Mouse (Mus musculus): ENCODE data around the gene Ptprk. TPM values are rescaled to one million over a fixed set of nuclear protein-coding genes. Genes with fewer than 3 reads are reported as not detected.

Gene Ptprk
- polyA plus RNA-seq, 1 experiment from 2014 or later, result 31.1 TPM

GRCm38 (mm10) chr10:28387563-28388222 lies 313.1 kb downstream of the Ptprk start:
- 0 out of 2 replicates have a peak, but pooled peaks cover 4% of the 10 kb centered on the region for H3K36me3 ChIP-seq (ENCODE audit: insufficient read depth, low read length)
- no peak for ATAC-seq
- no peaks in the 10 kb centered on the region for H3K9me3 ChIP-seq (ENCODE audit: low read length)
- no peaks in the 10 kb centered on the region for H3K27me3 ChIP-seq (replicated peaks; ENCODE audit: insufficient read depth, low read length)
- WGBS, result 77% methylated on average over 15 of the region's 15 CpGs
- DNase-seq (ENCODE audit: low spot score), result no peak
- TF ChIP-seq CTCF (IDR thresholded peaks at IDR 0.05) (no peak), EP300 (IDR thresholded peaks at IDR 0.05) (no peak)
- H3K27ac ChIP-seq (ENCODE audit: low read length), result no peak overlapping the region
- H3K4me1 ChIP-seq (ENCODE audit: insufficient read depth, low read depth, low read length), result no peaks in the 10 kb centered on the region
- no peak overlapping the region for H3K9ac ChIP-seq (replicated peaks; ENCODE audit: low read depth)
- H3K4me2 ChIP-seq (replicated peaks; ENCODE audit: low read depth, low read length), result no peak overlapping the region
- no peak overlapping the region for H3K4me3 ChIP-seq (ENCODE audit: low read depth, low read length)

- Histone ChIP-seq H3K9ac (replicated peaks; ENCODE audit: low read depth) (no peak overlapping the region), H3K27ac (ENCODE audit: low read length) (no peak overlapping the region), H3K9me3 (ENCODE audit: low read length) (no peaks in the 10 kb centered on the region), H3K4me3 (ENCODE audit: low read depth, low read length) (no peak overlapping the region), H3K36me3 (ENCODE audit: insufficient read depth, low read length) (no peaks in the 10 kb centered on the region), H3K4me2 (replicated peaks; ENCODE audit: low read depth, low read length) (no peak overlapping the region), H3K27me3 (replicated peaks; ENCODE audit: insufficient read depth, low read length) (no peaks in the 10 kb centered on the region), H3K4me1 (ENCODE audit: insufficient read depth, low read depth, low read length) (peaks cover 5% of the 10 kb centered on the region)
- ATAC-seq (no peak), DNase-seq (ENCODE audit: low spot score) (no peak)
- 93% methylated on average over 5 of the region's 5 CpGs for WGBS
- TF ChIP-seq EP300 (IDR thresholded peaks at IDR 0.05) (no peak), CTCF (IDR thresholded peaks at IDR 0.05) (no peak)
Measured at GRCm38 (mm10) chr10:28391168-28391567, 316.5 kb downstream of the Ptprk start.

- ATAC-seq (peak; percentile 90), DNase-seq (ENCODE audit: low spot score) (peak; percentile 84)
- H3K4me3 ChIP-seq (ENCODE audit: low read depth, low read length), result no peak overlapping the region
- H3K27me3 ChIP-seq (replicated peaks; ENCODE audit: insufficient read depth, low read length), result no peaks in the 10 kb centered on the region
- H3K9ac ChIP-seq (replicated peaks; ENCODE audit: low read depth), result no peak overlapping the region
- H3K4me2 ChIP-seq (replicated peaks; ENCODE audit: low read depth, low read length), result no peak overlapping the region
- H3K36me3 ChIP-seq (ENCODE audit: insufficient read depth, low read length), result no peaks in the 10 kb centered on the region
- H3K27ac ChIP-seq (ENCODE audit: low read length), result peak overlapping the region; percentile 73
- TF ChIP-seq EP300 (IDR thresholded peaks at IDR 0.05), result peak; percentile 94
- no peak for TF ChIP-seq CTCF (IDR thresholded peaks at IDR 0.05)
- H3K9me3 ChIP-seq (ENCODE audit: low read length), result no peaks in the 10 kb centered on the region
- 17% methylated on average over 2 of the region's 2 CpGs for WGBS
- peaks cover 9% of the 10 kb centered on the region for H3K4me1 ChIP-seq (ENCODE audit: insufficient read depth, low read depth, low read length)
Measured at GRCm38 (mm10) chr10:28395610-28396519, 321.2 kb downstream of the Ptprk start.

- DNase-seq (ENCODE audit: low spot score) (peak; percentile 44), ATAC-seq (no peak)
- no peaks in the 10 kb centered on the region for H3K36me3 ChIP-seq (ENCODE audit: insufficient read depth, low read length)
- H3K27me3 ChIP-seq (replicated peaks; ENCODE audit: insufficient read depth, low read length), result no peaks in the 10 kb centered on the region
- peak overlapping the region; percentile 73 for H3K27ac ChIP-seq (ENCODE audit: low read length)
- H3K4me1 ChIP-seq (ENCODE audit: insufficient read depth, low read depth, low read length), result peaks cover 9% of the 10 kb centered on the region
- no peak overlapping the region for H3K4me3 ChIP-seq (ENCODE audit: low read depth, low read length)
- no peak overlapping the region for H3K4me2 ChIP-seq (replicated peaks; ENCODE audit: low read depth, low read length)
- no peak for TF ChIP-seq CTCF (IDR thresholded peaks at IDR 0.05)
- WGBS, result 15% methylated on average over 1 of the region's 1 CpGs
- H3K9me3 ChIP-seq (ENCODE audit: low read length), result no peaks in the 10 kb centered on the region
- no peak overlapping the region for H3K9ac ChIP-seq (replicated peaks; ENCODE audit: low read depth)
Measured at GRCm38 (mm10) chr10:28396520-28396915, 321.9 kb downstream of the Ptprk start.

- H3K27ac ChIP-seq (ENCODE audit: low read length), result no peak overlapping the region
- no peaks in the 10 kb centered on the region for H3K36me3 ChIP-seq (ENCODE audit: insufficient read depth, low read length)
- no peaks in the 10 kb centered on the region for H3K9me3 ChIP-seq (ENCODE audit: low read length)
- no peak overlapping the region for H3K9ac ChIP-seq (replicated peaks; ENCODE audit: low read depth)
- H3K4me3 ChIP-seq (ENCODE audit: low read depth, low read length), result no peak overlapping the region
- DNase-seq (ENCODE audit: low spot score) (no peak), ATAC-seq (no peak)
- TF ChIP-seq EP300 (IDR thresholded peaks at IDR 0.05) (no peak), CTCF (IDR thresholded peaks at IDR 0.05) (no peak)
- H3K27me3 ChIP-seq (replicated peaks; ENCODE audit: insufficient read depth, low read length), result no peaks in the 10 kb centered on the region
- no peaks in the 10 kb centered on the region; the same call in 1 of the 2 replicates for H3K4me1 ChIP-seq (ENCODE audit: insufficient read depth, low read depth, low read length)
- H3K4me2 ChIP-seq (replicated peaks; ENCODE audit: low read depth, low read length), result no peak overlapping the region
Measured at GRCm38 (mm10) chr10:28401796-28402195, 327.2 kb downstream of the Ptprk start.

- no peak overlapping the region for H3K4me2 ChIP-seq (replicated peaks; ENCODE audit: low read depth, low read length)
- no peaks in the 10 kb centered on the region for H3K27me3 ChIP-seq (replicated peaks; ENCODE audit: insufficient read depth, low read length)
- H3K27ac ChIP-seq (ENCODE audit: low read length), result no peak overlapping the region
- WGBS, result 73% methylated on average over 2 of the region's 2 CpGs
- H3K9me3 ChIP-seq (ENCODE audit: low read length), result no peaks in the 10 kb centered on the region
- TF ChIP-seq EP300 (IDR thresholded peaks at IDR 0.05), result no peak
- no peak for TF ChIP-seq CTCF (IDR thresholded peaks at IDR 0.05)
- no peak for ATAC-seq
- H3K4me3 ChIP-seq (ENCODE audit: low read depth, low read length), result no peak overlapping the region
- no peak for DNase-seq (ENCODE audit: low spot score)
- H3K36me3 ChIP-seq (ENCODE audit: insufficient read depth, low read length), result no peaks in the 10 kb centered on the region
- H3K4me1 ChIP-seq (ENCODE audit: insufficient read depth, low read depth, low read length), result no peaks in the 10 kb centered on the region
- no peak overlapping the region for H3K9ac ChIP-seq (replicated peaks; ENCODE audit: low read depth)
Measured at GRCm38 (mm10) chr10:28408980-28409379, 334.4 kb downstream of the Ptprk start.

All from lung, postnatal 0 days (tissue).